Mouse (Mus musculus) limb, embryonic 14.5 days (tissue): ENCODE measurements around the gene Lsm14a. TPM values are rescaled to one million over a fixed set of nuclear protein-coding genes. Genes with fewer than 3 reads are reported as not detected.

Experiments used
- ATAC-seq: fragments of 200-750 bp; cut with Nextera tagmentation; 2 replicates; pipeline ENCODE4 v1.8.0; 2017; ENCODE audit warnings: low read depth, moderate number of reproducible peaks, moderate TSS enrichment; ENCODE audit not compliant: low FRiP score
- DNase-seq: peaks from one replicate; pipeline ENCODE4 v3.0.0-alpha.2; 2015; ENCODE audit warnings: low spot score
- H3K27ac ChIP-seq: fragments of 300-500 bp; sonication (generic); replicated peaks from 2 replicates; pipeline ENCODE4 v1.5.1; 2014; ENCODE audit warnings: low read depth, mild to moderate bottlenecking, low read length, moderate library complexity, mixed read lengths
- H3K27me3 ChIP-seq: fragments of 300-500 bp; sonication (generic); 2 replicates; pipeline ENCODE4 v1.6.1; 2014; ENCODE audit warnings: low read length, mixed read lengths; ENCODE audit not compliant: control insufficient read depth, insufficient read depth
- H3K36me3 ChIP-seq: fragments of 300-500 bp; sonication (generic); 2 replicates; pipeline ENCODE4 v1.6.1; 2014; ENCODE audit warnings: mild to moderate bottlenecking, low read length, moderate library complexity, mixed read lengths; ENCODE audit not compliant: control insufficient read depth, insufficient read depth
- H3K4me1 ChIP-seq: fragments of 300-500 bp; sonication (generic); 2 replicates; pipeline ENCODE4 v1.6.1; 2014; ENCODE audit warnings: antibody characterized with exemption, low read length, mixed read lengths; ENCODE audit not compliant: control insufficient read depth, insufficient read depth
- H3K4me2 ChIP-seq: fragments of 300-500 bp; sonication (generic); replicated peaks from 2 replicates; pipeline ENCODE4 v1.6.1; 2014; ENCODE audit warnings: low read depth, mild to moderate bottlenecking, low read length, moderate library complexity; ENCODE audit not compliant: severe bottlenecking
- H3K4me3 ChIP-seq: fragments of 300-500 bp; sonication (generic); replicated peaks from 2 replicates; pipeline ENCODE4 v1.5.1; 2014; ENCODE audit warnings: low read length
- H3K9ac ChIP-seq: fragments of 300-500 bp; sonication (generic); 2 replicates; pipeline ENCODE4 v1.6.1; 2014; ENCODE audit warnings: mild to moderate bottlenecking, low read depth, low read length, moderate library complexity; ENCODE audit not compliant: severe bottlenecking
- H3K9me3 ChIP-seq: fragments of 300-500 bp; sonication (generic); 2 replicates; pipeline ENCODE4 v1.6.1; 2016; ENCODE audit warnings: low read length; ENCODE audit not compliant: control insufficient read depth
- POLR2A ChIP-seq: fragments of 200-500 bp; IDR thresholded peaks from 2 replicates; pipeline ENCODE4 v1.8.0; 2012; ENCODE audit warnings: inconsistent platforms, mild to moderate bottlenecking, moderate library complexity, borderline replicate concordance; ENCODE audit not compliant: insufficient read depth, insufficient read length; ENCODE audit errors: extremely low read depth
- WGBS: fragments of 180-500 bp; shearing (Covaris S2); extraction: QIAGEN DNeasy Blood & Tissue Kit; methylation state at CpG from one replicate; pipeline ENCODE4 v1.1.7; 2014; 5-methylcytosine and 5-hydroxymethylcytosine counted together
- polyA plus RNA-seq, 2 experiments: library from polyadenylated mRNA; depleted of rRNA in 1 of 2; stranded (reverse) in 1 of 2; unstranded in 1 of 2; fragments of >200 nt; fragmentation: Nextera tagmentation in 1 of 2; extraction: Ambion mirVana in 1 of 2; gene quantifications; 2 replicates each; pipeline versions ENCODE4 v1.2.1 to v1.2.3; 2012 to 2014

Lsm14a gene
- polyA plus RNA-seq, 2 experiments: 65.8 to 87.0 TPM

GRCm38 (mm10) chr7:34392335-34392734, 780 bp downstream of the Lsm14a start:
- H3K36me3 ChIP-seq: no peaks in the 10 kb centered on the region
- no peak overlapping the region for H3K9ac ChIP-seq
- ATAC-seq (no peak), DNase-seq (no peak)
- TF ChIP-seq POLR2A: no peak
- no peaks in the 10 kb centered on the region for H3K9me3 ChIP-seq
- H3K27ac ChIP-seq: no peak overlapping the region
- peaks cover 14% of the 10 kb centered on the region for H3K4me1 ChIP-seq
- no peak overlapping the region for H3K4me2 ChIP-seq
- 72% methylated on average over 4 of the region's 4 CpGs for WGBS
- H3K4me3 ChIP-seq: no peak overlapping the region
- no peaks in the 10 kb centered on the region for H3K27me3 ChIP-seq

GRCm38 (mm10) chr7:34391711-34392110, 1.4 kb downstream of the Lsm14a start:
- no peaks in the 10 kb centered on the region for H3K27me3 ChIP-seq
- ATAC-seq (no peak), DNase-seq (no peak)
- peaks cover 20% of the 10 kb centered on the region for H3K4me1 ChIP-seq
- 77% methylated on average over 4 of the region's 4 CpGs for WGBS
- no peak overlapping the region for H3K4me2 ChIP-seq
- H3K9ac ChIP-seq: no peak overlapping the region
- TF ChIP-seq POLR2A: no peak
- H3K9me3 ChIP-seq: no peaks in the 10 kb centered on the region
- no peak overlapping the region for H3K27ac ChIP-seq
- H3K36me3 ChIP-seq: no peaks in the 10 kb centered on the region
- no peak overlapping the region for H3K4me3 ChIP-seq

- no peak overlapping the region for H3K9ac ChIP-seq
- ATAC-seq (no peak), DNase-seq (peak; percentile 21)
- H3K9me3 ChIP-seq: no peaks in the 10 kb centered on the region
- no peaks in the 10 kb centered on the region for H3K27me3 ChIP-seq
- no peak for TF ChIP-seq POLR2A
- no peaks in the 10 kb centered on the region for H3K36me3 ChIP-seq
- H3K4me3 ChIP-seq: peak overlapping the region; percentile 96
- peak overlapping the region; percentile 100; the same call in 1 of the 2 replicates for H3K27ac ChIP-seq
- H3K4me1 ChIP-seq: peaks cover 22% of the 10 kb centered on the region
- peak overlapping the region; percentile 86 for H3K4me2 ChIP-seq
- 64% methylated on average over 7 of the region's 7 CpGs for WGBS
Measured at GRCm38 (mm10) chr7:34390834-34391155, 2.3 kb downstream of the Lsm14a start.

- Histone ChIP-seq H3K27me3 (no peaks in the 10 kb centered on the region), H3K4me1 (peaks cover 22% of the 10 kb centered on the region), H3K9me3 (no peaks in the 10 kb centered on the region), H3K9ac (peak overlapping the region; percentile 99), H3K4me2 (peak overlapping the region; percentile 86), H3K27ac (peak overlapping the region; percentile 100), H3K36me3 (no peaks in the 10 kb centered on the region), H3K4me3 (peak overlapping the region; percentile 96)
- DNase-seq (peak; percentile 59), ATAC-seq (0 out of 2 replicates have a peak, but pooled peaks have one; percentile 36)
- no peak for TF ChIP-seq POLR2A
- 9% methylated on average over 18 of the region's 18 CpGs for WGBS
Measured at GRCm38 (mm10) chr7:34390111-34390833, 2.8 kb downstream of the Lsm14a start.

DNA sequence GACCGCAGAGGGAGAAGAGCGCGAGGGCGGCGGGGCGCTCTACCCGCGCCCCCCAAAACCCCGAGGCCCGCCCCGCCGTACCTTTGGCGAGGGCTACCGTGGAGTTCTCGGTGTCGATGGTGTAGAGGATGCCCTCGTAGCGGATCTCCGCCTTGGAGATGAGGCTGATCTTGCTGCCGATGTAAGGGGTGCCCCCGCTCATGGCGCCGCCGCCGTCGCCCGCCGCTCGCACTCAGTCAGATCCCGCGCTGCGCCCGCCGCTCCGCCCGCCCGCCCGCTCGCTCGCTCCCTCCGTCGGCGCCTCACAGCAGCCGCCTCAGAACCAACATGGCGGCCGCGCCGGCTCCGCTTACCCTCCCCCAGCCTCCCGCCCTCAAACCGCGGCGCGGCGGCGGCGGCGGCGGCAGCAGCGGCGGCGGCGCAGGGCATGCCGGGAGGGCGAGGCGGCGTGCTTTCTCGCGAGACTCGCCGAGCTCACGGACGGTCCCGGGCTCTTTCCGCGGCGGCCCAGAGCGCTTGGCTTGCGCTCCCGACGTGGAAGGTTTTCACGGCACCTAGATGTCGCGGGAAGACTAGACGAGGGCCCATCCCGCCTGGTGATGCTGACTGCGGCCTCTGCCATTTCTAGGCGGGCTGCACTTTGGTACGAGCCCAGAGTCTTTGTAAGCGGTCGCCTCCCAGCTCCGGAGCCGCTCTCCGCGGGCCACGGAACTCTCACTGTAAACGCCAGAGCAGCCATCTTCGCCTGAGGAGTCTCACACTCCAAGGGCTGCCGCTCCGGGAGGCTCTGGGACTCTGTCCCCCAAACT, 3.6 kb downstream of the Lsm14a start:
- H3K36me3 ChIP-seq: no peaks in the 10 kb centered on the region
- WGBS: under 1% methylated on average over 49 of the region's 100 CpGs
- ATAC-seq (peak; percentile 93), DNase-seq (peak; percentile 87)
- H3K9me3 ChIP-seq: no peaks in the 10 kb centered on the region
- peaks cover 22% of the 10 kb centered on the region for H3K4me1 ChIP-seq
- H3K9ac ChIP-seq: peak overlapping the region; percentile 99
- TF ChIP-seq POLR2A: peak; percentile 99
- no peaks in the 10 kb centered on the region for H3K27me3 ChIP-seq
- peak overlapping the region; percentile 100 for H3K27ac ChIP-seq
- peak overlapping the region; percentile 86 for H3K4me2 ChIP-seq
- peak overlapping the region; percentile 96 for H3K4me3 ChIP-seq
